In the genomic region with DNA sequence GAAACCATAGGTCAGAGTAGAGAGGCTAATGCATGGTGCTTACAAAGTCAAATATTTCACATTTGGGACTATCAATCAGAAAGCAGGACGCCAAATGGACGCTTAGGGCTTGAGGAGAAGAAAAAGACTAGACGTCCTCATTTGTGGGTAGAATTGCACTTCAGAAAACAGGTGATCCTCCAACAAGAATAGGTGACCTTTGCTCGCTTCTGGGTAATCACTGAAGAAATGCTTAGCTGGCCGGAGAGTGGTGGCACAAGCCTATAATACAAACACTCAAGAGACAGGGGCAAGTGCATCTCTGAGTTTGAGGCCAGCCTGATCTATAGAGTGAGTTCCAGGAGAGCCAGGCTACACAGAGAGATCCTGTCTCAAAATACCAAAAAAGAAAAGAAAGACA, we compare ENCODE assay signal across 21 mouse cellular contexts.
"Had no signal": no experiment of that assay in that cellular context is flagged by ENCODE, and none has a peak within 500 bp of the region (broad histone marks: within the 10 kb centered on the region; RNA-seq: fewer than 3 reads in every experiment).

No protein-coding gene starts in this region.

- DNase-seq: kidney, postnatal 10 days; layer of hippocampus, adult 9-11 months; lung, adult 2 months; lung, postnatal 14 days; lung, postnatal 4 days; retina, postnatal 1 day; right cerebral cortex, postnatal 25 days; spleen, adult 18-20 months; thymus, postnatal 25 days had no signal

- H3K4me3 ChIP-seq: intestine, embryonic 15.5 days; kidney, embryonic 15.5 days; layer of hippocampus, adult 2 months; limb, embryonic 10.5 days; limb, embryonic 13.5 days; liver, embryonic 15.5 days; midbrain, embryonic 12.5 days; myocyte; neural tube, embryonic 13.5 days; stomach, embryonic 15.5 days had no signal

- H3K9ac ChIP-seq: intestine, embryonic 15.5 days; kidney, embryonic 15.5 days; limb, embryonic 13.5 days; liver, embryonic 15.5 days; midbrain, embryonic 12.5 days; neural tube, embryonic 13.5 days; stomach, embryonic 15.5 days had no signal

- H3K27me3 ChIP-seq: intestine, embryonic 15.5 days; kidney, embryonic 15.5 days; limb, embryonic 13.5 days; liver, embryonic 15.5 days; midbrain, embryonic 12.5 days; neural tube, embryonic 13.5 days; stomach, embryonic 15.5 days had no signal

- H3K4me2 ChIP-seq: intestine, embryonic 15.5 days; kidney, embryonic 15.5 days; limb, embryonic 13.5 days; liver, embryonic 11.5 days; liver, embryonic 15.5 days; midbrain, embryonic 12.5 days; neural tube, embryonic 13.5 days; stomach, embryonic 15.5 days had no signal

- H3K27ac ChIP-seq: intestine, embryonic 15.5 days; kidney, embryonic 15.5 days; layer of hippocampus, adult 2 months; limb, embryonic 10.5 days; limb, embryonic 13.5 days; liver, embryonic 15.5 days; midbrain, embryonic 12.5 days; neural tube, embryonic 13.5 days; stomach, embryonic 15.5 days had no signal

- H3K4me1 ChIP-seq: intestine, embryonic 15.5 days; limb, embryonic 10.5 days; liver, embryonic 15.5 days; midbrain, embryonic 12.5 days; neural tube, embryonic 13.5 days; stomach, embryonic 15.5 days had no signal

- H3K9me3 ChIP-seq: intestine, embryonic 15.5 days; kidney, embryonic 15.5 days; limb, embryonic 10.5 days; limb, embryonic 13.5 days; liver, embryonic 15.5 days; midbrain, embryonic 12.5 days; neural tube, embryonic 13.5 days; stomach, embryonic 15.5 days had no signal

- ATAC-seq: intestine, embryonic 15.5 days; midbrain, embryonic 16.5 days had no signal

- H3K36me3 ChIP-seq: intestine, embryonic 15.5 days had no signal
